Mouse (Mus musculus) spleen, adult 2 months (tissue): Measurements from ENCODE around the gene Nedd9.

Experiments
- CTCF ChIP-seq: fragments of 200-500 bp; IDR thresholded peaks from 2 replicates; pipeline ENCODE4 v1.5.1; 2011; ENCODE audit warnings: mild to moderate bottlenecking, inconsistent platforms; ENCODE audit not compliant: insufficient read depth, insufficient read length, insufficient replicate concordance; ENCODE audit errors: extremely low read depth
- POLR2A ChIP-seq: fragments of 200-500 bp; IDR thresholded peaks from 2 replicates; pipeline ENCODE4 v1.6.1; 2011; ENCODE audit warnings: low read depth, low read length, inconsistent platforms

- no peak for TF ChIP-seq CTCF
- TF ChIP-seq POLR2A = no peak
Measured at GRCm38 (mm10) chr13:41296396-41296795, 190.8 kb downstream of the Nedd9 start.
